Mouse (Mus musculus) heart, postnatal 0 days (tissue): Measurements from ENCODE around the gene Tff2. TPM values are rescaled to one million over a fixed set of nuclear protein-coding genes. Genes with fewer than 3 reads are reported as not detected.

Experiments used
- ATAC-seq: fragments of 200-750 bp; cut with Nextera tagmentation; 2 replicates; pipeline ENCODE4 v1.8.0; 2017; ENCODE audit warnings: low read depth, moderate number of reproducible peaks, moderate library complexity; ENCODE audit not compliant: insufficient read depth
- DNase-seq: peaks from one replicate; pipeline ENCODE4 v3.0.0-alpha.2; 2016; ENCODE audit warnings: low spot score
- H3K27ac ChIP-seq: fragments of 300-500 bp; sonication (generic); 2 replicates; pipeline ENCODE4 v1.5.1; 2014; ENCODE audit warnings: low read depth, mild to moderate bottlenecking
- H3K27me3 ChIP-seq: fragments of 300-500 bp; sonication (generic); 2 replicates; pipeline ENCODE4 v1.6.1; 2014; ENCODE audit warnings: low read length, mixed read lengths; ENCODE audit not compliant: control insufficient read depth, insufficient read depth
- H3K36me3 ChIP-seq: fragments of 300-500 bp; sonication (generic); replicated peaks from 2 replicates; pipeline ENCODE4 v1.6.1; 2014; ENCODE audit warnings: low read length, mixed read lengths; ENCODE audit not compliant: control insufficient read depth, insufficient read depth
- H3K4me1 ChIP-seq: fragments of 300-500 bp; sonication (generic); 2 replicates; pipeline ENCODE4 v1.6.1; 2014; ENCODE audit warnings: antibody characterized with exemption; ENCODE audit not compliant: control insufficient read depth, insufficient read depth
- H3K4me2 ChIP-seq: fragments of 300-500 bp; sonication (generic); 2 replicates; pipeline ENCODE4 v1.6.1; 2014; ENCODE audit warnings: low read depth, mild to moderate bottlenecking, low read length, moderate library complexity
- H3K4me3 ChIP-seq: fragments of 300-500 bp; sonication (generic); 2 replicates; pipeline ENCODE4 v1.5.1; 2014; ENCODE audit warnings: low read depth, low read length
- H3K9ac ChIP-seq: fragments of 300-500 bp; sonication (generic); replicated peaks from 2 replicates; pipeline ENCODE4 v1.6.1; 2014; ENCODE audit warnings: low read depth, low read length, mixed read lengths
- H3K9me3 ChIP-seq: fragments of 300-500 bp; sonication (generic); replicated peaks from 2 replicates; pipeline ENCODE4 v1.6.1; 2016; ENCODE audit warnings: low read length; ENCODE audit not compliant: control insufficient read depth
- CTCF ChIP-seq: IDR thresholded peaks from 2 replicates; pipeline ENCODE4 v1.5.1; 2016; ENCODE audit warnings: antibody characterized with exemption, control low read depth, low read depth
- EP300 ChIP-seq: IDR thresholded peaks from 2 replicates; pipeline ENCODE4 v1.6.1; 2016; ENCODE audit warnings: antibody characterized with exemption, low read depth
- WGBS: fragments of 180-500 bp; shearing (Covaris S2); extraction: QIAGEN DNeasy Blood & Tissue Kit; methylation state at CpG from one replicate; pipeline ENCODE4 v1.1.7; 2014; 5-methylcytosine and 5-hydroxymethylcytosine counted together
- polyA plus RNA-seq: library from polyadenylated mRNA; unstranded; fragments of >200 nt; fragmentation: Nextera tagmentation; extraction: Ambion mirVana; gene quantifications from 2 replicates; pipeline ENCODE4 v1.2.1, GENCODE M21; 2015
- total RNA-seq: library from RNA; depleted of rRNA; stranded (reverse); fragments of >200 nt; gene quantifications from 2 replicates; pipeline ENCODE4 v1.2.3, GENCODE M21; 2014; ENCODE audit warnings: low replicate concordance; rRNA removed

The Tff2 gene
- total and polyA plus RNA-seq, 2 experiments from 2014 or later, result not detected

GRCm38 (mm10) chr17:31095570-31095969, 48.5 kb downstream of the Tff2 start:
- Histone ChIP-seq H3K9me3 (no peaks in the 10 kb centered on the region), H3K4me2 (no peak overlapping the region), H3K4me1 (peaks cover 5% of the 10 kb centered on the region; the same call in 1 of the 2 replicates), H3K36me3 (peaks cover 5% of the 10 kb centered on the region), H3K4me3 (no peak overlapping the region), H3K27me3 (no peaks in the 10 kb centered on the region), H3K27ac (no peak overlapping the region), H3K9ac (no peak overlapping the region)
- DNase-seq (no peak), ATAC-seq (no peak)
- WGBS, result 82% methylated on average over 7 of the region's 7 CpGs
- TF ChIP-seq CTCF, result no peak
- no peak for TF ChIP-seq EP300

GRCm38 (mm10) chr17:31094781-31095180, 49.3 kb downstream of the Tff2 start:
- ATAC-seq, result no peak
- no peak overlapping the region for H3K4me3 ChIP-seq
- TF ChIP-seq CTCF, result no peak
- TF ChIP-seq EP300, result no peak
- WGBS, result 70% methylated on average over 5 of the region's 5 CpGs
- peaks cover 8% of the 10 kb centered on the region; the same call in 1 of the 2 replicates for H3K4me1 ChIP-seq
- no peak for DNase-seq
- H3K9ac ChIP-seq, result no peak overlapping the region
- H3K9me3 ChIP-seq, result no peaks in the 10 kb centered on the region
- peaks cover 5% of the 10 kb centered on the region for H3K36me3 ChIP-seq
- no peak overlapping the region for H3K4me2 ChIP-seq
- no peak overlapping the region for H3K27ac ChIP-seq
- no peaks in the 10 kb centered on the region for H3K27me3 ChIP-seq

Other genes starting within 250 kb of the Tff2 start
- 1.3 and 4.7 TPM in 2 replicates for gene Glp1r, start 242.5 kb downstream of the Tff2 start, total RNA-seq
- gene Glp1r, start 242.5 kb downstream of the Tff2 start, polyA plus RNA-seq, result 0.43 and 0.44 TPM in 2 replicates
- gene Umodl1, start 189.6 kb downstream of the Tff2 start, total RNA-seq, result not detected in 2 replicates
- not detected in 2 replicates for gene Umodl1, start 189.6 kb downstream of the Tff2 start, polyA plus RNA-seq
- 11.3 and 13.5 TPM in 2 replicates for gene Abcg1, start 86.6 kb downstream of the Tff2 start, total RNA-seq
- gene Abcg1, start 86.6 kb downstream of the Tff2 start, polyA plus RNA-seq, result 9.6 and 10.1 TPM in 2 replicates
- not detected in 2 replicates for gene Tff3, start 14.6 kb downstream of the Tff2 start, total RNA-seq
- gene Tff3, start 14.6 kb downstream of the Tff2 start, polyA plus RNA-seq, result not detected in 2 replicates
- gene Tff1, start 21.0 kb upstream of the Tff2 start, total RNA-seq, result not detected in 2 replicates
- gene Tff1, start 21.0 kb upstream of the Tff2 start, polyA plus RNA-seq, result not detected in 2 replicates
- gene Tmprss3, start 54.7 kb upstream of the Tff2 start, total RNA-seq, result 0.15 TPM in 1 of 2 replicates, not detected in the other
- gene Tmprss3, start 54.7 kb upstream of the Tff2 start, polyA plus RNA-seq, result not detected in 2 replicates
- gene Ubash3a, start 63.6 kb upstream of the Tff2 start, total RNA-seq, result not detected in 2 replicates
- 0.11 and 0.20 TPM in 2 replicates for gene Ubash3a, start 63.6 kb upstream of the Tff2 start, polyA plus RNA-seq
- gene Rsph1, start 133.1 kb upstream of the Tff2 start, total RNA-seq, result 0.27 TPM in 1 of 2 replicates, not detected in the other
- gene Rsph1, start 133.1 kb upstream of the Tff2 start, polyA plus RNA-seq, result 1.6 and 2.3 TPM in 2 replicates
- 16.8 and 37.9 TPM in 2 replicates for gene Slc37a1, start 142.5 kb upstream of the Tff2 start, total RNA-seq
- 9.7 and 13.5 TPM in 2 replicates for gene Slc37a1, start 142.5 kb upstream of the Tff2 start, polyA plus RNA-seq
- 2.6 and 19.5 TPM in 2 replicates for gene Pde9a, start 241.9 kb upstream of the Tff2 start, total RNA-seq
- gene Pde9a, start 241.9 kb upstream of the Tff2 start, polyA plus RNA-seq, result 5.7 and 6.6 TPM in 2 replicates